Mouse (Mus musculus) CH12.LX (cell line): ENCODE measurements around the gene Ngfr. TPM values are rescaled to one million over a fixed set of nuclear protein-coding genes. Genes with fewer than 3 reads are reported as not detected.

Experiments
- DNase-seq: peaks from one replicate; pipeline ENCODE4 v3.0.0-alpha.2; 2013; ENCODE audit errors: extremely low read depth
- H3K27ac ChIP-seq: 2 replicates; pipeline ENCODE4 v1.5.1; 2012; ENCODE audit warnings: low read depth, mild to moderate bottlenecking, control low read depth, moderate library complexity; ENCODE audit not compliant: insufficient read depth
- H3K27me3 ChIP-seq: replicated peaks from 2 replicates; pipeline ENCODE3; 2012; ENCODE audit warnings: inconsistent platforms
- H3K36me3 ChIP-seq, 2 experiments: replicated peaks in 1 of 2; 2 replicates each; pipeline versions ENCODE3 to v1.6.1; 2012; ENCODE audit warnings: inconsistent platforms in 1 of 2, low read length in 1 of 2, mild to moderate bottlenecking in 1 of 2, mixed read lengths in 1 of 2, moderate library complexity in 1 of 2; ENCODE audit not compliant: control insufficient read depth in 1 of 2, insufficient read depth in 1 of 2
- H3K4me1 ChIP-seq, 2 experiments: 2 replicates each; pipeline ENCODE4 v1.6.1; 2012; ENCODE audit warnings: inconsistent platforms in 1 of 2, moderate library complexity in 1 of 2; ENCODE audit not compliant: insufficient read depth in 2 of 2, control insufficient read depth in 1 of 2
- H3K4me2 ChIP-seq: 2 replicates; pipeline ENCODE4 v1.6.1; 2012; ENCODE audit warnings: low read depth, mild to moderate bottlenecking, control low read depth; ENCODE audit not compliant: poor library complexity, insufficient read depth, severe bottlenecking
- H3K4me3 ChIP-seq, 3 experiments: fragments of 150-350 bp in 1 of 3; sonication (generic) in 1 of 3; replicated peaks in 1 of 3; 2 replicates each; pipeline versions ENCODE3 to v1.5.1; 2011 to 2012; ENCODE audit warnings: low read depth in 2 of 3, low read length in 2 of 3, mild to moderate bottlenecking in 2 of 3, moderate library complexity in 2 of 3, control low read depth in 1 of 3, improper control_type of control experiment in 1 of 3, inconsistent platforms in 1 of 3, mixed read lengths in 1 of 3; ENCODE audit not compliant: poor library complexity in 1 of 3
- H3K79me2 ChIP-seq: replicated peaks from 2 replicates; pipeline ENCODE4 v1.6.1; 2012; ENCODE audit warnings: mild to moderate bottlenecking, moderate library complexity; ENCODE audit not compliant: control insufficient read depth, poor library complexity, insufficient read depth, severe bottlenecking; ENCODE audit errors: extremely low read depth
- H3K9ac ChIP-seq: 2 replicates; pipeline ENCODE4 v1.6.1; 2012; ENCODE audit warnings: low read depth, mild to moderate bottlenecking, control low read depth, moderate library complexity; ENCODE audit not compliant: insufficient read depth
- H3K9me3 ChIP-seq: replicated peaks from 2 replicates; pipeline ENCODE3; 2012; ENCODE audit warnings: low read length, inconsistent platforms, mixed read lengths
- CHD1 ChIP-seq: IDR thresholded peaks from 2 replicates; pipeline ENCODE4 v1.6.1; 2012; ENCODE audit warnings: low read depth, low read length, improper control_type of control experiment, inconsistent platforms
- CTCF ChIP-seq, 2 experiments: IDR thresholded peaks in 1 of 2; conservative IDR thresholded peaks in 1 of 2; 2 replicates each; pipeline ENCODE4 v1.5.1; 2011 to 2012; ENCODE audit warnings: low read depth in 2 of 2, low read length in 2 of 2, improper control_type of control experiment in 1 of 2, inconsistent platforms in 1 of 2, mild to moderate bottlenecking in 1 of 2, moderate library complexity in 1 of 2
- E2F4 ChIP-seq: IDR thresholded peaks from 2 replicates; pipeline ENCODE4 v1.6.1; 2011; ENCODE audit warnings: low read depth, low read length, improper control_type of control experiment; ENCODE audit not compliant: insufficient replicate concordance
- ELF1 ChIP-seq: IDR thresholded peaks from 2 replicates; pipeline ENCODE4 v1.6.1; 2014; ENCODE audit warnings: low read depth, mild to moderate bottlenecking, inconsistent platforms, low read length, improper control_type of control experiment
- ETS1 ChIP-seq: conservative IDR thresholded peaks from 2 replicates; pipeline ENCODE4 v1.6.1; 2012; ENCODE audit warnings: low read depth, mild to moderate bottlenecking, inconsistent platforms, low read length, improper control_type of control experiment, moderate library complexity
- HCFC1 ChIP-seq: IDR thresholded peaks from 2 replicates; pipeline ENCODE4 v1.6.1; 2012; ENCODE audit warnings: low read depth, mild to moderate bottlenecking, inconsistent platforms, low read length, improper control_type of control experiment
- KAT2A ChIP-seq: IDR thresholded peaks from 2 replicates; pipeline ENCODE4 v1.6.1; 2012; ENCODE audit warnings: low read length, improper control_type of control experiment, inconsistent platforms; ENCODE audit not compliant: insufficient replicate concordance
- MEF2A ChIP-seq: IDR thresholded peaks from 2 replicates; pipeline ENCODE4 v1.6.1; 2014; ENCODE audit warnings: low read depth, mild to moderate bottlenecking, inconsistent platforms, low read length, improper control_type of control experiment, borderline replicate concordance
- MXI1 ChIP-seq: IDR thresholded peaks from 2 replicates; pipeline ENCODE4 v1.6.1; 2011; ENCODE audit warnings: mild to moderate bottlenecking, low read depth, low read length, improper control_type of control experiment
- NELFE ChIP-seq: IDR thresholded peaks from 2 replicates; pipeline ENCODE4 v1.6.1; 2011; ENCODE audit warnings: low read depth, low read length, improper control_type of control experiment
- POLR2A ChIP-seq: IDR thresholded peaks from 2 replicates; pipeline ENCODE4 v1.6.1; 2011; ENCODE audit warnings: low read depth, mild to moderate bottlenecking, improper control_type of control experiment, low read length
- POLR2AphosphoS2 ChIP-seq: IDR thresholded peaks from 2 replicates; pipeline ENCODE4 v1.6.1; 2011; ENCODE audit warnings: low read depth, low read length, improper control_type of control experiment
- RAD21 ChIP-seq: IDR thresholded peaks from 2 replicates; pipeline ENCODE4 v1.6.1; 2011; ENCODE audit warnings: low read depth, mild to moderate bottlenecking, low read length, improper control_type of control experiment, moderate library complexity
- SMC3 ChIP-seq: IDR thresholded peaks from 2 replicates; pipeline ENCODE4 v1.6.1; 2011; ENCODE audit warnings: low read depth, low read length, improper control_type of control experiment
- TBP ChIP-seq: conservative IDR thresholded peaks from 2 replicates; pipeline ENCODE4 v1.6.1; 2011; ENCODE audit warnings: low read depth, low read length, improper control_type of control experiment
- USF1 ChIP-seq: IDR thresholded peaks from 2 replicates; pipeline ENCODE4 v1.6.1; 2014; ENCODE audit warnings: low read depth, mild to moderate bottlenecking, inconsistent platforms, low read length, improper control_type of control experiment
- USF2 ChIP-seq: conservative IDR thresholded peaks from 2 replicates; pipeline ENCODE4 v1.6.1; 2011; ENCODE audit warnings: low read depth, low read length, improper control_type of control experiment
- ZMIZ1 ChIP-seq: IDR thresholded peaks from 2 replicates; pipeline ENCODE4 v1.6.1; 2012; ENCODE audit warnings: low read depth, mild to moderate bottlenecking, inconsistent platforms, low read length, improper control_type of control experiment
- ZNF384 ChIP-seq: IDR thresholded peaks from 2 replicates; pipeline ENCODE4 v1.6.1; 2012; ENCODE audit warnings: low read depth, low read length, improper control_type of control experiment, inconsistent platforms
- dilution Hi-C: fragments of 300-500 bp; cut with MboI; formaldehyde crosslinking; loops from 2 replicates; pipeline ENCODE4 v1.14.3; 2020; ENCODE audit warnings: low sequenced_read_pairs; ENCODE audit not compliant: extremely low pct_unique_long_range_greater_than_20kb, extremely low pct_ligation_motif_present
- in situ Hi-C: fragments of 300-500 bp; cut with MboI; formaldehyde crosslinking; loops from 3 replicates; pipeline ENCODE4 v1.14.3; 2019; ENCODE audit warnings: low sequenced_read_pairs, low pct_ligation_motif_present, low pct_unique_long_range_greater_than_20kb, mixed read lengths
- polyA plus RNA-seq: library from polyadenylated mRNA; unstranded; fragments of >175 nt; gene quantifications from 2 replicates; pipeline ENCODE4 v1.2.1, GENCODE M21; 2012; ENCODE audit warnings: low read depth; ENCODE audit not compliant: insufficient read length
- total RNA-seq, 2 experiments: library from RNA; depleted of rRNA; stranded (reverse); fragments of 300-350 nt in 1 of 2; fragments of >200 nt in 1 of 2; gene quantifications; 2 replicates each; pipeline ENCODE4 v1.2.3; 2012 to 2014

Gene Ngfr
- total and polyA plus RNA-seq, 3 experiments, result not detected

DNA sequence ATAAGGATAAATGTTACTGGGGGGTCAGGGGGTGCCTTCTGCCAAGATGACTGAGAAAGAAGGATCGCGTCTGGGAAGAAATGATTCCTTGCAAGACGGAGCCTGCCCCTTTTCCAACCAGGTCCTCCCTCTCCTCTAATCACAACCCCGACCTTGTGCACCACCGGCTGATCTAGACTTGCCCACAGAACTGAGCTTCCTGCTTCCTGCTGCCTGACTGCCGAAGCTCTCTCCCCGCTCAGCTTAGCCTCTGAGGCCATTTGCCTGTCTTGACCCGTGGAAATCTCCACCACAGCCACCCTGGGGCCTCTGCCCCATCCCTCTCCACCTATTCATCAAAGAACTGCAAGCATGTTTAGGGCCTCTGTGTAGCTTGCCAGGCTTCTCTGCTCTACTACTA lies 11.2 kb downstream of the Ngfr start:
- in situ Hi-C loops, result no loop called here
- Histone ChIP-seq H3K79me2 (no peaks in the 10 kb centered on the region), H3K9me3 (no peaks in the 10 kb centered on the region), H3K27ac (no peak overlapping the region), H3K9ac (no peak overlapping the region), H3K4me1 (peaks cover 6 to 9% of the 10 kb centered on the region in 2 experiments), H3K27me3 (peaks cover 94% of the 10 kb centered on the region), H3K36me3 (no peaks in the 10 kb centered on the region), H3K4me2 (no peak overlapping the region), H3K4me3 (no peak overlapping the region)
- dilution Hi-C loops, result no loop called here
- DNase-seq, result no peak
- TF ChIP-seq POLR2AphosphoS2 (no peak), ZMIZ1 (no peak), NELFE (no peak), MXI1 (no peak), HCFC1 (no peak), CHD1 (no peak), E2F4 (no peak), RAD21 (no peak), USF2 (no peak), TBP (no peak), ELF1 (no peak), SMC3 (no peak), MEF2A (no peak), ETS1 (no peak), KAT2A (no peak), POLR2A (no peak), CTCF (conservative IDR thresholded peaks at IDR 0.05 in 1 of 2, IDR thresholded peaks at IDR 0.05 in 1 of 2; ENCODE audit: low read depth in 2 of 2, low read length in 2 of 2) (no peak)

DNA sequence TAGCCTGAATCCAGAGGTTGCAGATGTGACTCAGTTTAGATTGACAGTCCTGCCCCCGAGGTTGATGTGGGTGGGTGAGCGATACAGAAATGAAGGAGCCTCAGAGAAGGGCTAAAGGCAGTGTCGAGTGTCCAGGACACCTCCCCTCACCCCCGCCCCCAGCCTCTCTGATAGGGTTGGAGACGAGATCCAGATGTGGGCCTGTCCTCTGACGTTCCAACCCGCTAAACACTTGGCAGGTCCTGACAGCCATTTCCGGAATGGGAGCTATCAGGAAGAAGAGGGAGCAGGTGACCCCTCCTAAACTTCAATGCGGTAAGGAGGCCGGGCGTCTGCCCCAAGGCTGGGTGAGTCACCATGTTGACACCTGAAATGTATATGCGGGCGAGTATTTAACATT lies 11.7 kb downstream of the Ngfr start:
- H3K9me3 ChIP-seq, result no peaks in the 10 kb centered on the region
- DNase-seq, result no peak
- H3K9ac ChIP-seq, result no peak overlapping the region
- peaks cover 6 to 7% of the 10 kb centered on the region in 2 experiments for H3K4me1 ChIP-seq
- dilution Hi-C loops (no loop called here), in situ Hi-C loops (no loop called here)
- H3K27me3 ChIP-seq, result peaks cover 94% of the 10 kb centered on the region
- no peak overlapping the region for H3K4me3 ChIP-seq
- H3K4me2 ChIP-seq, result no peak overlapping the region
- TF ChIP-seq ZNF384 (no peak), USF1 (no peak)
- H3K79me2 ChIP-seq, result no peaks in the 10 kb centered on the region
- H3K36me3 ChIP-seq, result no peaks in the 10 kb centered on the region
- no peak overlapping the region for H3K27ac ChIP-seq
